Mouse (Mus musculus): Measurements from ENCODE around the gene Galc. TPM values are rescaled to one million over a fixed set of nuclear protein-coding genes. Genes with fewer than 3 reads are reported as not detected.

Gene Galc
- polyA plus RNA-seq, 1 experiment from 2014 or later, result 9.2 TPM

DNA sequence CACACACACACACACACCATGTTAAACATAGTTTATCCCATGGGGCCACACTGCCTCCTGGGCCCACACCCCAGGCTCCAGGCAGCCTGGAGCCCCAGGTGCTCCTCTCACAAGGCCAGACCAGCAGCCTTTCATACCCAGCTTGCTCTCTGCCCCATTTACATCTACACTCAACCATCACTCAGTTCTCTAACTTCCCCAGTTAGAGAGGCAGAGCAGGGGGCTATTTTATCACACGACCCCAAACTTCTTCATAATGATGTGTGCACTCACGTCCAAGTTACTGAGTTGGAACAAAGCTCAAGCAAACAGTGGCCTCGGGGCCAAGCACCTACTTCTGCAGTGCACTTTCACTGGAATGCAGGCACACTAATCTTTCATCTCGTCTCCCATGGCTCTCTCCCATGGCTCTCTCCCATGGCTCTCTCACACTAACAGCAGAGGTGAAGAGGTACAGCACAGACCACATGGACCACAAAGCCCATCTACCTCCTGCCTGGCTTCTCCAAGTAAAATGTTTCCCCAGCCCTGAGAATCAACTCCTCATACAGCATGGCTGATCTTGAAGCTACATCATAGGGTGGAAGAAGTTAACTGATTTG, 53.7 kb downstream of the Galc start:
- 62% methylated on average over 4 of the region's 4 CpGs for WGBS
- Histone ChIP-seq H3K9ac (ENCODE audit: low read depth, low read length) (no peak overlapping the region), H3K4me2 (ENCODE audit: low read depth, low read length) (no peak overlapping the region), H3K27me3 (replicated peaks; ENCODE audit: control insufficient read depth, insufficient read depth, low read length) (no peaks in the 10 kb centered on the region), H3K4me1 (ENCODE audit: control insufficient read depth, insufficient read depth, low read length) (no peaks in the 10 kb centered on the region), H3K27ac (ENCODE audit: low read length) (no peak overlapping the region), H3K36me3 (ENCODE audit: control insufficient read depth, insufficient read depth, low read length) (no peaks in the 10 kb centered on the region), H3K9me3 (ENCODE audit: control insufficient read depth, low read length) (no peaks in the 10 kb centered on the region), H3K4me3 (ENCODE audit: low read length) (no peak overlapping the region)
- no peak for ATAC-seq

DNA sequence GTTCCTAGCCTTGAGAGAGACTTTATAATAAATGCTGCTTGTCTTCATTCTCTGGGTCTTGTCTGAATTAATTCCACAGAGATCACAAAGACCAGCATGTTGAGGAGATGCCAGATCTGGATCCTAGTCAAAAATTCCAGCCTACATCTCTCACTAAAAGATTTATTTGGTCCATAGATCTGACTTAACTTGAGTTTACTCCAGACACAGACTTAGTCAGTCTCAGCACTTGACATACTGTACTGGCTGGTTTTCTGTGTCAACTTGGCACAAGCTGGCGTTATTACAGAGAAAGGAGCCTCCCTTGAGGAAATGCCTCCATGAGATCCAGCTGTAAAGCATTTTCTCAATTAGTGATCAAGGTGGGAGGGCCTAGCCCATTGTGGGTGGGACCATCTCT, 61.9 kb downstream of the Galc start:
- H3K27ac ChIP-seq (ENCODE audit: low read length), result no peak overlapping the region
- no peaks in the 10 kb centered on the region for H3K4me1 ChIP-seq (ENCODE audit: control insufficient read depth, insufficient read depth, low read length)
- WGBS, result 52% methylated on average over 1 of the region's 1 CpGs
- no peak overlapping the region for H3K4me2 ChIP-seq (ENCODE audit: low read depth, low read length)
- H3K36me3 ChIP-seq (ENCODE audit: control insufficient read depth, insufficient read depth, low read length), result no peaks in the 10 kb centered on the region
- no peaks in the 10 kb centered on the region for H3K27me3 ChIP-seq (replicated peaks; ENCODE audit: control insufficient read depth, insufficient read depth, low read length)
- no peak overlapping the region for H3K9ac ChIP-seq (ENCODE audit: low read depth, low read length)
- H3K9me3 ChIP-seq (ENCODE audit: control insufficient read depth, low read length), result no peaks in the 10 kb centered on the region
- no peak for ATAC-seq
- H3K4me3 ChIP-seq (ENCODE audit: low read length), result no peak overlapping the region

GRCm38 (mm10) chr12:98190201-98190600, 69.1 kb downstream of the Galc start:
- H3K27me3 ChIP-seq (replicated peaks; ENCODE audit: control insufficient read depth, insufficient read depth, low read length), result no peaks in the 10 kb centered on the region
- no peaks in the 10 kb centered on the region for H3K36me3 ChIP-seq (ENCODE audit: control insufficient read depth, insufficient read depth, low read length)
- no peak for ATAC-seq
- H3K9me3 ChIP-seq (ENCODE audit: control insufficient read depth, low read length), result no peaks in the 10 kb centered on the region
- H3K27ac ChIP-seq (ENCODE audit: low read length), result no peak overlapping the region
- H3K4me2 ChIP-seq (ENCODE audit: low read depth, low read length), result no peak overlapping the region
- H3K9ac ChIP-seq (ENCODE audit: low read depth, low read length), result no peak overlapping the region
- no peaks in the 10 kb centered on the region for H3K4me1 ChIP-seq (ENCODE audit: control insufficient read depth, insufficient read depth, low read length)
- 79% methylated on average over 1 of the region's 1 CpGs for WGBS
- no peak overlapping the region for H3K4me3 ChIP-seq (ENCODE audit: low read length)

DNA sequence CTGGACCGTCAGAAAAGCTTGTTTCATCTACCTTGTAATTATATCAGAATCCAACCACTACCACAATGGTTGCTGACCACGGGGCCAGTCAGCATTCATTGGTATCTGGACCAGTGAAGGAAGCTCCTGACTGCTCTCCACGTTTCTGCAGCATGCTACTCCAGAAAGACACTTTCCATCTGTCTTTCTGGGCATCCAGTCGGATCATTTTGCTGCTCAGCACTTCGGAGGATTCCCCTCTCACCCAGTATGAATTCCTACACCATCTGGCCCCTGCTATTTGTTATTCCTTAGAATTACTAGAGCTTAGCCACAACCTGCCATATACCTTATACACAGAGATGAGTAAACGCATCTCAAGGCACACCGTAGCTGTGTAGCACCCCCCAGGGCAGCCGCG, 70.2 kb downstream of the Galc start:
- H3K36me3 ChIP-seq (ENCODE audit: control insufficient read depth, insufficient read depth, low read length), result no peaks in the 10 kb centered on the region
- ATAC-seq, result no peak
- H3K4me3 ChIP-seq (ENCODE audit: low read length), result no peak overlapping the region
- H3K9ac ChIP-seq (ENCODE audit: low read depth, low read length), result no peak overlapping the region
- no peak overlapping the region for H3K4me2 ChIP-seq (ENCODE audit: low read depth, low read length)
- no peak overlapping the region for H3K27ac ChIP-seq (ENCODE audit: low read length)
- no peaks in the 10 kb centered on the region for H3K4me1 ChIP-seq (ENCODE audit: control insufficient read depth, insufficient read depth, low read length)
- WGBS, result 68% methylated on average over 9 of the region's 9 CpGs
- H3K27me3 ChIP-seq (replicated peaks; ENCODE audit: control insufficient read depth, insufficient read depth, low read length), result no peaks in the 10 kb centered on the region
- H3K9me3 ChIP-seq (ENCODE audit: control insufficient read depth, low read length), result no peaks in the 10 kb centered on the region

GRCm38 (mm10) chr12:98187186-98187899, 71.9 kb downstream of the Galc start:
- Histone ChIP-seq H3K4me2 (ENCODE audit: low read depth, low read length) (no peak overlapping the region), H3K9ac (ENCODE audit: low read depth, low read length) (no peak overlapping the region), H3K4me1 (ENCODE audit: control insufficient read depth, insufficient read depth, low read length) (no peaks in the 10 kb centered on the region), H3K27me3 (replicated peaks; ENCODE audit: control insufficient read depth, insufficient read depth, low read length) (no peaks in the 10 kb centered on the region), H3K36me3 (ENCODE audit: control insufficient read depth, insufficient read depth, low read length) (no peaks in the 10 kb centered on the region), H3K9me3 (ENCODE audit: control insufficient read depth, low read length) (no peaks in the 10 kb centered on the region), H3K4me3 (ENCODE audit: low read length) (no peak overlapping the region), H3K27ac (ENCODE audit: low read length) (no peak overlapping the region)
- whole genome bisulfite sequencing, result 60% methylated on average over 8 of the region's 8 CpGs
- ATAC-seq, result no peak

GRCm38 (mm10) chr12:98181729-98182128, 77.5 kb downstream of the Galc start:
- ATAC-seq, result no peak
- Histone ChIP-seq H3K4me1 (ENCODE audit: control insufficient read depth, insufficient read depth, low read length) (no peaks in the 10 kb centered on the region), H3K27ac (ENCODE audit: low read length) (no peak overlapping the region), H3K36me3 (ENCODE audit: control insufficient read depth, insufficient read depth, low read length) (no peaks in the 10 kb centered on the region), H3K9ac (ENCODE audit: low read depth, low read length) (no peak overlapping the region), H3K27me3 (replicated peaks; ENCODE audit: control insufficient read depth, insufficient read depth, low read length) (no peaks in the 10 kb centered on the region), H3K9me3 (ENCODE audit: control insufficient read depth, low read length) (no peaks in the 10 kb centered on the region), H3K4me2 (ENCODE audit: low read depth, low read length) (no peak overlapping the region), H3K4me3 (ENCODE audit: low read length) (no peak overlapping the region)
- 19% methylated on average over 9 of the region's 9 CpGs for WGBS

GRCm38 (mm10) chr12:98180807-98181206, 78.5 kb downstream of the Galc start:
- no peak for ATAC-seq
- Histone ChIP-seq H3K9ac (ENCODE audit: low read depth, low read length) (no peak overlapping the region), H3K4me2 (ENCODE audit: low read depth, low read length) (no peak overlapping the region), H3K4me1 (ENCODE audit: control insufficient read depth, insufficient read depth, low read length) (no peaks in the 10 kb centered on the region), H3K36me3 (ENCODE audit: control insufficient read depth, insufficient read depth, low read length) (no peaks in the 10 kb centered on the region), H3K27me3 (replicated peaks; ENCODE audit: control insufficient read depth, insufficient read depth, low read length) (no peaks in the 10 kb centered on the region), H3K9me3 (ENCODE audit: control insufficient read depth, low read length) (no peaks in the 10 kb centered on the region), H3K4me3 (ENCODE audit: low read length) (no peak overlapping the region), H3K27ac (ENCODE audit: low read length) (no peak overlapping the region)
- 86% methylated on average over 6 of the region's 6 CpGs for WGBS

DNA sequence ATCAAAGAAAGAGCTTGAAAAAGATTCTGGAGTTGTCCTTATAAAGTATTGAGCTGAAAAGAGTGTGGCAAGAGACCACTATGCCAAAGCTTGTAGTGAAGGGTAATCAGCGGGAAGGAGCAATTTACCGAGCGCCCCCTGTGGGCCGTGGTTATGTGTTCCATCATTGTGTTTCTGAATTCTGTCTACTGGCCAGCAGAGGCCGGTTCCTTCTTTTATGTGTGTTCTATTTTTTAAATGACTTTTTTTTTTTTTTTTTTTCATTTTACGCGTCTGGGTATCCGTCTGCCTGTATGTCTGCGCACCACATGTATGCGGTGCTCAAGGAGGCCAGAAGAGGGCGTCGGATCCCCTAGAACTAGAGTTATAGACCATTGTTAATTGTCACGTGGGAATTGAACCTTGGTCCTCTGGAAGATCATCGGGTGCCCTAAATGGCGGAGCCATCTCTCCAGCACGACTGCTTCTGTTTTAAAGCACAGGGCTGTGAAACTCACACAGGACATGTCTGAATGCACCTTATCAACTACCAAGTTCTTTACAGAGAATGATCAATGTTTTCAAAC, 78.9 kb downstream of the Galc start:
- no peak for ATAC-seq
- H3K4me1 ChIP-seq (ENCODE audit: control insufficient read depth, insufficient read depth, low read length), result no peaks in the 10 kb centered on the region
- WGBS, result 95% methylated on average over 16 of the region's 16 CpGs
- H3K27me3 ChIP-seq (replicated peaks; ENCODE audit: control insufficient read depth, insufficient read depth, low read length), result no peaks in the 10 kb centered on the region
- no peaks in the 10 kb centered on the region for H3K36me3 ChIP-seq (ENCODE audit: control insufficient read depth, insufficient read depth, low read length)
- no peak overlapping the region for H3K27ac ChIP-seq (ENCODE audit: low read length)
- H3K4me3 ChIP-seq (ENCODE audit: low read length), result no peak overlapping the region
- no peak overlapping the region for H3K9ac ChIP-seq (ENCODE audit: low read depth, low read length)
- no peak overlapping the region for H3K4me2 ChIP-seq (ENCODE audit: low read depth, low read length)
- no peaks in the 10 kb centered on the region for H3K9me3 ChIP-seq (ENCODE audit: control insufficient read depth, low read length)

DNA sequence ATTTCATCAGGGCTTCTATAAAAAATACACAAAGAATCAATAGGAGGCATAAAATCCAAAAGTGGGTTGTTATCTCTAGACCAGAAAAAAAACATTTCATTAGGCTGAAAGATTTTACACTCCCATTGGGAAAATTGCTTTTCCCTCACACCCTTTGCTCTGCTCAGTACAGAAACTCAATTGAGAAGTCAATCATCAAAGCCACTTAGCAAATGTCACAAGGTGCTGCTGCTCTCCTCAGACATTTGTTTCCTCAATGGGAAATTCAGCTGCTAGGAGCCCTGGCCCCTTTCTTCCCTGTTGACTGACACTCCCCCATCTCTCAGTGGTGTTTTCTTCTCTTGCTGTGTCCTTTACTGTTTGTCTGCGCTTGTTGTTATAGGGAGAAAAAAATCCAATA, 79.8 kb downstream of the Galc start:
- Histone ChIP-seq H3K4me3 (ENCODE audit: low read length) (no peak overlapping the region), H3K9me3 (ENCODE audit: control insufficient read depth, low read length) (no peaks in the 10 kb centered on the region), H3K36me3 (ENCODE audit: control insufficient read depth, insufficient read depth, low read length) (no peaks in the 10 kb centered on the region), H3K4me1 (ENCODE audit: control insufficient read depth, insufficient read depth, low read length) (no peaks in the 10 kb centered on the region), H3K9ac (ENCODE audit: low read depth, low read length) (no peak overlapping the region), H3K27ac (ENCODE audit: low read length) (no peak overlapping the region), H3K27me3 (replicated peaks; ENCODE audit: control insufficient read depth, insufficient read depth, low read length) (no peaks in the 10 kb centered on the region), H3K4me2 (ENCODE audit: low read depth, low read length) (no peak overlapping the region)
- ATAC-seq, result no peak
- WGBS, result 64% methylated on average over 1 of the region's 1 CpGs
